Mouse (Mus musculus) kidney, adult 2 months (tissue): Measurements from ENCODE around the gene Adora2a.

Experiments used
- CTCF ChIP-seq: fragments of 200-500 bp; conservative IDR thresholded peaks from 2 replicates; pipeline ENCODE4 v1.5.1; 2011; ENCODE audit warnings: low read depth, mild to moderate bottlenecking, control low read depth, low read length, moderate library complexity, mixed read lengths; ENCODE audit not compliant: insufficient read depth, insufficient read length
- POLR2A ChIP-seq: fragments of 200-500 bp; IDR thresholded peaks from one replicate; pipeline ENCODE4 v1.6.1; 2011; ENCODE audit warnings: low read depth, low read length, control low read depth

- no peak for TF ChIP-seq POLR2A
- no peak for TF ChIP-seq CTCF
Measured at GRCm38 (mm10) chr10:75303324-75304048, 13.2 kb upstream of the Adora2a start.
